Mouse (Mus musculus): Measurements from ENCODE around the gene Apobec2. TPM values are rescaled to one million over a fixed set of nuclear protein-coding genes. Genes with fewer than 3 reads are reported as not detected.

The Apobec2 gene
- under 1 TPM in 1 of 2 experiments, not detected in 1; 0.04 TPM for polyA plus RNA-seq (2012; fragmentation: generic; extraction: Trizol)

GRCm38 (mm10) chr17:48432158-48432980 lies at the start of gene Apobec2:
TSS of gene Apobec2 (minus strand) at chr17:48432930.

GRCm38 (mm10) chr17:48454688-48455087 lies 22.0 kb upstream of the Apobec2 start, which contains the start of gene Unc5cl:
TSS of gene Unc5cl (plus strand) at chr17:48454901.

GRCm38 (mm10) chr17:48451353-48451675 lies 18.6 kb upstream of the Apobec2 start, which contains the start of gene Tspo2:
TSS of gene Tspo2 (minus strand) at chr17:48451522.

GRCm38 (mm10) chr17:48409380-48410298 lies 23.1 kb downstream of the Apobec2 start, which contains the start of the genes Nfya and Oard1:
TSS of gene Nfya (minus strand) at chr17:48409906.
TSS of gene Oard1 (plus strand) at chr17:48410014.

Other genes with a start within 250 kb of the Apobec2 start
- not detected for gene Trem1, start 200.2 kb downstream of the Apobec2 start, polyA plus RNA-seq (2012; fragmentation: generic; extraction: Trizol)
- gene Trem3, start 185.2 kb downstream of the Apobec2 start, polyA plus RNA-seq (2012; fragmentation: generic; extraction: Trizol): not detected
- not detected for gene Treml4, start 168.6 kb downstream of the Apobec2 start, polyA plus RNA-seq (2012; fragmentation: generic; extraction: Trizol)
- not detected for gene Treml2, start 133.4 kb downstream of the Apobec2 start, polyA plus RNA-seq (2012; fragmentation: generic; extraction: Trizol)
- gene B430306N03Rik, start 116.8 kb downstream of the Apobec2 start, polyA plus RNA-seq (2012; fragmentation: generic; extraction: Trizol): not detected
- gene Trem2, start 86.5 kb downstream of the Apobec2 start, polyA plus RNA-seq (2012; fragmentation: generic; extraction: Trizol): under 1 TPM; 0.06 to 0.30 TPM
- gene Treml1, start 73.0 kb downstream of the Apobec2 start, polyA plus RNA-seq (2012; fragmentation: generic; extraction: Trizol): not detected
- 10 to 100 TPM in 1 of 2 experiments, 1 to 10 TPM in 1; 3.0 to 19.5 TPM for gene Nfya, start 23.0 kb downstream of the Apobec2 start, polyA plus RNA-seq (2012; fragmentation: generic; extraction: Trizol)
- 10 to 100 TPM in 1 of 2 experiments, 1 to 10 TPM in 1; 2.8 to 13.3 TPM for gene Oard1, start 22.9 kb downstream of the Apobec2 start, polyA plus RNA-seq (2012; fragmentation: generic; extraction: Trizol)
- gene Tspo2, start 18.6 kb upstream of the Apobec2 start, polyA plus RNA-seq (2012; fragmentation: generic; extraction: Trizol): not detected
- gene Unc5cl, start 22.0 kb upstream of the Apobec2 start, polyA plus RNA-seq (2012; fragmentation: generic; extraction: Trizol): not detected